Mouse (Mus musculus) lung, embryonic 16.5 days (tissue): ENCODE data around the gene Cabp1. TPM values are rescaled to one million over a fixed set of nuclear protein-coding genes. Genes with fewer than 3 reads are reported as not detected.

Experiments
- ATAC-seq: fragments of 200-750 bp; cut with Nextera tagmentation; 2 replicates; pipeline ENCODE4 v1.8.0; 2017; ENCODE audit warnings: low read depth, mild to moderate bottlenecking, moderate library complexity
- H3K27ac ChIP-seq: fragments of 300-500 bp; sonication (generic); 2 replicates; pipeline ENCODE4 v1.5.1; 2014; ENCODE audit warnings: mild to moderate bottlenecking, control low read depth, low read length
- H3K27me3 ChIP-seq: fragments of 300-500 bp; sonication (generic); 2 replicates; pipeline ENCODE4 v1.6.1; 2014; ENCODE audit warnings: low read depth, low read length, mixed read lengths; ENCODE audit not compliant: control insufficient read depth, insufficient read depth
- H3K36me3 ChIP-seq: fragments of 300-500 bp; sonication (generic); 2 replicates; pipeline ENCODE4 v1.6.1; 2014; ENCODE audit warnings: low read length; ENCODE audit not compliant: control insufficient read depth, insufficient read depth
- H3K4me1 ChIP-seq: fragments of 300-500 bp; sonication (generic); replicated peaks from 2 replicates; pipeline ENCODE4 v1.6.1; 2014; ENCODE audit warnings: low read length, mixed read lengths; ENCODE audit not compliant: control insufficient read depth, insufficient read depth
- H3K4me2 ChIP-seq: fragments of 300-500 bp; sonication (generic); 2 replicates; pipeline ENCODE4 v1.6.1; 2014; ENCODE audit warnings: low read depth, low read length, control low read depth
- H3K4me3 ChIP-seq: fragments of 300-500 bp; sonication (generic); 2 replicates; pipeline ENCODE4 v1.5.1; 2014; ENCODE audit warnings: mild to moderate bottlenecking, low read length, control low read depth
- H3K9ac ChIP-seq: fragments of 300-500 bp; sonication (generic); 2 replicates; pipeline ENCODE4 v1.6.1; 2014; ENCODE audit warnings: low read length, control low read depth
- H3K9me3 ChIP-seq: fragments of 300-500 bp; sonication (generic); 2 replicates; pipeline ENCODE4 v1.6.1; 2016; ENCODE audit warnings: low read length; ENCODE audit not compliant: control insufficient read depth
- WGBS: fragments of 180-500 bp; shearing (Covaris S2); extraction: QIAGEN DNeasy Blood & Tissue Kit; methylation state at CpG from one replicate; pipeline ENCODE4 v1.1.7; 2014; 5-methylcytosine and 5-hydroxymethylcytosine counted together
- polyA plus RNA-seq: library from polyadenylated mRNA; unstranded; fragments of >200 nt; fragmentation: Nextera tagmentation; extraction: Ambion mirVana; gene quantifications from 2 replicates; pipeline ENCODE4 v1.2.1, GENCODE M21; 2015

Cabp1 gene
- polyA plus RNA-seq, 1 experiment from 2014 or later, result 1.3 TPM

DNA sequence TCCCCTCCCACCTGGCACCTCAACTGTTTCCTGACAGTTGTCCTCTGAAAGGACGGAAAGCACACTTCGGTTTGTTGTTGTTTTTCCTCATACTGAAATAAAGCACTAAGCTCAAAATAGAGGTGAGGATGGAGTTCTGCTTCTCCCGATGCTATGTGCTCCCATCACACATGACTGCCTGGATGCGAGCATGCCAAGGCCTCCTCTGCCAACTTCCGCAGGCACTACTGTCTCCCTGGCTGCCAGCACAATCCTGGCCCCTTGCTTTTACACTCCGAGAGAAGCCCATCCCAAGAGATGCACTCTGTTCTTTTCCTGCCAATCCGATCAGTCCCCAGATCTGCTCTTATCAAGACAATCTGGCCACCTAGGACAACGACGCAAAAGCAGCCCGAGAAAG lies 50.6 kb downstream of the Cabp1 start:
- Histone ChIP-seq H3K4me2 (no peak overlapping the region), H3K9ac (no peak overlapping the region), H3K4me1 (no peaks in the 10 kb centered on the region), H3K27me3 (no peaks in the 10 kb centered on the region), H3K9me3 (no peaks in the 10 kb centered on the region), H3K36me3 (peaks cover 21% of the 10 kb centered on the region), H3K27ac (no peak overlapping the region), H3K4me3 (no peak overlapping the region)
- WGBS, result 67% methylated on average over 10 of the region's 10 CpGs
- ATAC-seq, result no peak

DNA sequence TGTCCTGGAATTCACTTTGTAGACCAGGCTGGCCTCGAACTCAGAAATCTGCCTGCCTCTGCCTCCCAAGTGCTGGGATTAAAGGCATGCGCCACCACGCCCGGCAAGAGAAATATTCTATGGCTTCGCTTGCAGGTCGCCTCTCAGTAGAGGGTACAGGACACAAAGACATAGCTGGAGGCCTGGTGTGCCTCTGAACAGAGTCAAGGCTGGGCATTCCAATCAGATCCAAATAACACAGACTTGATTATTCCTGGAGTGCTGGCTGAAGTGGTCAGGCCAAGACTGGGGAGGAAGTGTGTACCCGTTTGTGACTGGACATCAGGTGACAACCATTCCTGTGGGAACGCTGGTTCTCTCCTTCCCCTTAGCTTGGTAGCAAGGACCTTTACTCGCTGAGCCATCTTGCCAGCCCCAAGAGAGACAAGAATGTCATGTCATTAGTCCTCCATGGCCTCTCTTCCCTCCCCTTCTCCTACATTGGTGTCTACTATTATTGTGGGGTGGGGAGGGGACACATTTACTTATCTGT lies 51.9 kb downstream of the Cabp1 start:
- Histone ChIP-seq H3K27me3 (no peaks in the 10 kb centered on the region), H3K9ac (no peak overlapping the region), H3K4me1 (no peaks in the 10 kb centered on the region), H3K4me3 (no peak overlapping the region), H3K9me3 (no peaks in the 10 kb centered on the region), H3K4me2 (no peak overlapping the region), H3K36me3 (peaks cover 10% of the 10 kb centered on the region), H3K27ac (no peak overlapping the region)
- WGBS, result 86% methylated on average over 9 of the region's 9 CpGs
- no peak for ATAC-seq

- Histone ChIP-seq H3K4me2 (no peak overlapping the region), H3K27me3 (no peaks in the 10 kb centered on the region), H3K9ac (no peak overlapping the region), H3K27ac (no peak overlapping the region), H3K4me3 (no peak overlapping the region), H3K36me3 (no peaks in the 10 kb centered on the region; the same call in 1 of the 2 replicates), H3K9me3 (no peaks in the 10 kb centered on the region), H3K4me1 (no peaks in the 10 kb centered on the region)
- 51% methylated on average over 3 of the region's 3 CpGs for WGBS
- no peak for ATAC-seq
These were observed 53.5 kb downstream of the Cabp1 start for GRCm38 (mm10) chr5:115140726-115141125.

DNA sequence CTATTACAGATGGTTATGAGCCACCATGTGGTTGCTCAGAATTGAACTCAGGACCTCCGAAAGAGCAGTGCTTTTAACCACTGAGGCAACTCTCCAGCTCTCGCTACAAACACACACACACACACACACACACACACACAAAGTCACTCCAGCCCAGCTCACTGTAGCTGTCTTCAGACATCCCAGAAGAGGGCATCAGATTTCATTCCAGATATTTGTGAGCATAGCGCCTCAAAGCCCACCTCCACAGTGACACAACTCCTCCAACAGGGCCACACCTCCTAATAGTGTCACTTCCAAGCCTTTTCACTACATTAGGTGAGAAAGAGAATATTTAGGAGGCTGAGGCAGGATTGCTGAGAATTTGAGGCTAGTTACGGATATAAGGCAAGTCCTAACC lies 55.1 kb downstream of the Cabp1 start:
- Histone ChIP-seq H3K4me1 (peaks cover 1% of the 10 kb centered on the region; the same call in 1 of the 2 replicates), H3K36me3 (no peaks in the 10 kb centered on the region), H3K4me2 (no peak overlapping the region), H3K9ac (no peak overlapping the region), H3K4me3 (no peak overlapping the region), H3K27me3 (no peaks in the 10 kb centered on the region), H3K9me3 (no peaks in the 10 kb centered on the region), H3K27ac (no peak overlapping the region)
- 51% methylated on average over 4 of the region's 4 CpGs for WGBS
- no peak for ATAC-seq

DNA sequence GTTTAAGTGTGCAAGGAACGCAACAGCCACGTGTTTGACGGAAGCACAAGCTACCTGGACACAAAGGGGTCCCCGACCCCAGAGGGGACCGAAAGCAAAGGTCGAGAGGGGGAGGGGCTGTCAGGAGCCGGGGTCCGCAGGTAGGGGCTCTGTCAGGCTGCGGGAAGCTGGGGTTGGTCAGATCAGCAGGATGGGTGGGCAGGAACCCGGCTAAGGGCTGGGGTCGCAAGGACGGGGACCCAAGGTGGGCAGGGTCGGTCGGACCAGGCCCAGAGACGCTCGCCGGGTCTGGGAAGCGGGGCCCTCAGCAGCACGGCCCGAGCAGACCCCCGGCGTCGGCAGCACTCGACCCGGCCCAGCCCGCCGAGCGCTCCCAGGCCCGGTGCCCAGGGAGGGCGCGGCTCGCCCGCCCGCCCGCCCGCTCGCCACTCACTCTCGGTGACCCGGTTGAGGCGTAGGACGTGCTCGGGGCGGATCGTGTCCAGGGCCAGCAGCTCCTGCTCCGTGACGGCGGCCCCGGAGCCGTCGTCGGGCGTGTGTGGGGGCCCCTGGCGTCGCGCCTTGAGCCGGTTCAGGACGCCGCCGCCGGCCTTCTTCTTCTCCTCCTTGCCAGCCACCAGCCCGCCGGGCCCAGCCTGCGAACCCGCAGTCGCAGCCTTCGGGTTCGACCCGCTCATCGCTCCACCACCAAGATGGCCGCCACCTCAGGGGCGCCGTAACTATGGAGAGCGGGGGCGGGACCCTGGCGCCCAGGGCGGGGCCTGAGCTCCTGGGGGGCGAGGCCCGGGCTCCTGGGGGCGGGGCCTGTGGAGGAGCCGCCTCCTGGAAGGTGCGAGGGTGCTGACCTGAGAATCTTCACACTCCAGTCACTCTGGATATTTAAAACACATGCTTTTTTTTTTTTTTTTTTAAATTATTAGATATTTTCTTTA lies 59.7 kb downstream of the Cabp1 start, which contains the start of gene Unc119b:
Gene Unc119b (minus strand): TSS at position 742 of the 932 bp plus-strand sequence.
- no peak within 1 kb of the TSS for H3K27ac ChIP-seq

GRCm38 (mm10) chr5:115133358-115134066 lies 60.7 kb downstream of the Cabp1 start:
- Histone ChIP-seq H3K4me3 (peak overlapping the region; percentile 90), H3K27me3 (no peaks in the 10 kb centered on the region), H3K9me3 (no peaks in the 10 kb centered on the region), H3K27ac (no peak overlapping the region), H3K9ac (peak overlapping the region; percentile 88), H3K36me3 (peaks cover 2% of the 10 kb centered on the region; the same call in 1 of the 2 replicates), H3K4me1 (peaks cover 11% of the 10 kb centered on the region; the same call in 1 of the 2 replicates), H3K4me2 (peak overlapping the region; percentile 98)
- WGBS, result 54% methylated on average over 6 of the region's 6 CpGs
- no peak for ATAC-seq

More for the DNA sequence above, 59.7 kb downstream of the Cabp1 start, which contains the start of gene Unc119b:
- Histone ChIP-seq H3K4me1 (peaks cover 11% of the 10 kb centered on the region; the same call in 1 of the 2 replicates), H3K9ac (peak within 1 kb of the TSS; percentile 88), H3K4me3 (peak within 1 kb of the TSS; percentile 90), H3K4me2 (peak within 1 kb of the TSS; percentile 98), H3K9me3 (no peaks in the 10 kb centered on the region), H3K27me3 (no peaks in the 10 kb centered on the region), H3K36me3 (no peaks in the 10 kb centered on the region)
- under 1% methylated on average over 75 of the region's 81 CpGs for WGBS
- ATAC-seq, result peak; percentile 97

- no peak for ATAC-seq
- no peak overlapping the region for H3K4me2 ChIP-seq
- peaks cover 7% of the 10 kb centered on the region; the same call in 1 of the 2 replicates for H3K36me3 ChIP-seq
- H3K9ac ChIP-seq, result no peak overlapping the region
- H3K27ac ChIP-seq, result no peak overlapping the region
- no peak overlapping the region for H3K4me3 ChIP-seq
- WGBS, result 89% methylated on average over 8 of the region's 8 CpGs
- H3K27me3 ChIP-seq, result no peaks in the 10 kb centered on the region
- no peaks in the 10 kb centered on the region for H3K9me3 ChIP-seq
- H3K4me1 ChIP-seq, result peaks cover 11% of the 10 kb centered on the region; the same call in 1 of the 2 replicates
These were observed 61.7 kb downstream of the Cabp1 start for GRCm38 (mm10) chr5:115132465-115132864.

DNA sequence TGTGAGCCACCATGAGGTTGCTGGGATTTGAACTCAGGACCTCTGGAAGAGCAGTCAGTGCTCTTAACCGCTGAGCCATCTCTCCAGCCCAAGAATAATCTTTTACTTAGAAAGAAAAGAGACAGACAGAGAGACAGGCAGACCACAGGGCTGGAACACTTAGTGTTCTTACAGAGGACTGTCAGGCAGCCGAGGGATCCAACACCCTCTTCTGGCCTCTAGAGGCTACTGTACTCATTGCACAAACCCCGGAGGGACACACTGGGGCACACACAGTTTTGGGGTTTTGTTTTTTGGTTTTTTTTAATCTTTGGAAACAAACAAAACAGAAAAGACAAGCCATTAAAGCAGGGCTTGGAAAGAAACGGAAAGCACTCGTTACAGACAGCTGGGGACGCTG lies 64.9 kb downstream of the Cabp1 start:
- ATAC-seq, result no peak
- Histone ChIP-seq H3K4me2 (no peak overlapping the region), H3K9me3 (no peaks in the 10 kb centered on the region), H3K27me3 (no peaks in the 10 kb centered on the region), H3K27ac (no peak overlapping the region), H3K9ac (no peak overlapping the region), H3K4me3 (no peak overlapping the region), H3K4me1 (peaks cover 19% of the 10 kb centered on the region), H3K36me3 (peaks cover 12% of the 10 kb centered on the region; the same call in 1 of the 2 replicates)
- 86% methylated on average over 6 of the region's 6 CpGs for WGBS
